Mouse (Mus musculus): ENCODE data around the gene Rab3gap2.
A peak's percentile ranks its signal among the peaks of the same experiment; 100 is the strongest.

The Rab3gap2 gene

DNA sequence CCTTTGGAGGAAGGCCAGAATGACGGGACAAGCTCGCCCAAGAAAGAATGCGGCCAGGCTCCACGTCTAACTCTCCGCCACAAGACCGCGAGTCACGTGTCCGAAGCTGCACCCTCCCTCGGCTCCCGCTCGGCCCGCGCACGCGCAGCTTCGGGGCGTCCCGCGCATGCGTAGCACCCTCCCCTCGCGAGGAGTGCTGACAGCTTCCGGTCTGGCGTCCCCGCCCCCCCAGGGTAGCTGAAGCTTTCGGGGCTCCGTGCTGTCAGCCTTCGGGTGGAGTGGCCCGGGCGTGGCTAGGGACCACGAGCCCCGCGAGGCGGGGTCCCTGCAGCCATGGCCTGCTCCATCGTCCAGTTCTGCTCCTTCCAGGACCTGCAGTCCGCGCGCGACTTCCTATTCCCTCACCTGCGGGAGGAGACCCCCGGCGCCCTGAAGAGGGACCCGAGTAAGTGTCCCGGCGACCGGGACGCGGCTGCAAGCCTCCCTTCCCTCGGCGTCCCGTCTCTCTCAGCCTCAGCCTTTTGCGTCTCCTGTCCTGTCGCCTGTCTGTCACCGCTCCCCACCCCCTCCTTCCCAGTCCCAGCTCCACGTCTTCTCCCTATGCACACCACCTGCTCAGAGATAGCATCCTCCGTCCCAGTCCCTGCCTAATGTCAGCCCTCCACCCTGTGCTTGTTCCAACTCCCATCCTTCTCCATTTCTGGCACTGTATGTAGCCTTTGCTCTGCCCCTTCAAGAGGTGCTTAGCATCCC, at the start of gene Rab3gap2:
Gene Rab3gap2 (plus strand): TSS at position 209 of the 753 bp plus-strand sequence.
- peak; percentile 96 for DNase-seq (ENCODE audit: low spot score)

DNA sequence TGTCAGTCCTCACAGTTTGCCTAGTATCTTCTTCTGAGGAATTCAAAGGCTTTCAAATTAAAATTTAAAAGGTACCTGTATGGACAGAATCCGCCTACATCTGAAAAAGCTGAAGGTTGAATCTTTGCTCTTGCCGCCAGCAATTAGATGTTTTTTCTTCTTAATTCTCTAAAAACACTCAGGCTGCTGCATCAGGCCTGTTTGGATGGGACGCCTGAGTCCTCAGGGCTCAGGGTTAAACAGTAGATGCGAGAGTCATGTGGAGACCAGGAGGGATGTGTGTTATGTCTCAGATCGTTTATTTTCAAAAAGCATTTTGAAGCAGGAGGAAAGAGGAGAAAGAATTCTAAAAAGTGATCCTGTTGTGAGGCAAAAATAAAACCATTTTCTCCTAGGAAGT, 30.3 kb upstream of the Rab3gap2 start:
- no peak for DNase-seq (ENCODE audit: low spot score)

DNA sequence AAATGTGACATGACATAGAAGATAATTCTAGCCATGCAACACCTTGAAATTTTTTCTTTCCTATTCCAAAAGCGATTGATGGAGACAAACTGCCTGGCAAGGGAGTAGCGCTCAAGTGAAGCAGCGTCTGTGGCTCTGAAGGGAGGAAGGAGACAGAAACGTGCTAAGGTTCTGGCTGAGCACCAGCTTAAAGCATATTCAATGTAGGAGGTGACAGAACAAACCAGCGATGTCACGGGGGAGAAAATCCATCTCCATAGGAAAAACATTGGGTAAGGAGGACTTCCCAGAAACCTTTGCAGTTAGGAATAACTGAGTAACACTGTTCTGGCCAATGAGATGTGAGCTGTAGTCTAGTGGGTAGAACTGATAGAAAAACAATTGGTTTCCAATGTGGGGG, 26.1 kb upstream of the Rab3gap2 start:
- no peak for DNase-seq (ENCODE audit: low spot score)

DNA sequence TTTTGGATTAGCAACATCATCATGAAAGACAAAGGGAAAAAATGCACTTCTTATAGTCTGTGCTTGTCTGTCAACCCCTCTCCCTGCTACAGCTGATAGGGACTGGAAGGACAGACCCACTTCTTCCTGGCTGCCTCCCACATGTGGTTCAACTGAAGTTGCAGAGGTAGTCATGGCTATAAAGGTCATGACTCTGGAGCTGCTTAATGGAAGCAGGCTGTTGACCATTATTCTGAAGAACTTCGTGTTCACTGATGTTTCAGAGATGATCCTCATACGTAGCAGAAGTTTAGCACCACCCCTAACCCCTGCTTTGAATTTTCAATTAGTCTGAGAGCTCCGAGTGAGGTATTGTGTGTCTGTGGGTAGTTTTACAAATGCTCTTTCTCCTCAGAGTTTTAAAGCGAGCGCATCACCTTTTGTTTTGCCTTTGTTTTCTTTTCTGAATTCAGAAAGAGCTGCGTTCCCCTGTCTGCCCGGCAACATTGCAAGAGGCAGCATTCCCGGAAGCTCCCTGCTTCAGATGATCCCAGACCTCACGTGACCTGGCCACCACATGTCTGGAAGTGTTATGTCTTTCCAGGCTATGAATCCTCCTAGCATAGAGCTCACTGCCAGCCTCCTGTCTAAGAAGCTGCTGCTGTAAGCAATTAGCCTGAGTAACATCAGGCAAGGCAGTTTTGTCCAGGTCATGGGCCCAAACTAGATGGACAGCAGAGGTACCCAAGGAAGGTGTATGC, 20.2 kb upstream of the Rab3gap2 start:
- peak; percentile 68 for DNase-seq (ENCODE audit: low spot score)

DNA sequence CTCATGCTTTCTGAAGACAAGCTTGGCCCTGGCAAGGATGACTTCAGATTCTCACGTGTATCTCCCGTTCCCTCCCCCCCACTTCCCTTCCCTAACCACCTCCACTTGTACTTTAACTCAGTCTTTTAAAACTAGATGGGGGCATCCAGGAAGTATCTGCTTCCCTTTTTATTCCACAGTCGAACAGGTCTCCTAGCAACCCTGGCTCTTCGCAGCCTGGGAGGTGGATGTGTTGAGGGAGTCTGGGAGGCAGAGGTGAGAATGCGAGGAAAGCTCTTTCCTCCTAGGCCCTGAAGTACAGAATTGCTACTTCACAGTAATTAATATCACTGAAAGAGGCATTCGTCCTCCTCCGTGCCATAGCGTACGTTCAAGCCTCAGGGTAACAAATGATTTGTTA, 18.4 kb upstream of the Rab3gap2 start:
- DNase-seq (ENCODE audit: low spot score) = no peak

DNA sequence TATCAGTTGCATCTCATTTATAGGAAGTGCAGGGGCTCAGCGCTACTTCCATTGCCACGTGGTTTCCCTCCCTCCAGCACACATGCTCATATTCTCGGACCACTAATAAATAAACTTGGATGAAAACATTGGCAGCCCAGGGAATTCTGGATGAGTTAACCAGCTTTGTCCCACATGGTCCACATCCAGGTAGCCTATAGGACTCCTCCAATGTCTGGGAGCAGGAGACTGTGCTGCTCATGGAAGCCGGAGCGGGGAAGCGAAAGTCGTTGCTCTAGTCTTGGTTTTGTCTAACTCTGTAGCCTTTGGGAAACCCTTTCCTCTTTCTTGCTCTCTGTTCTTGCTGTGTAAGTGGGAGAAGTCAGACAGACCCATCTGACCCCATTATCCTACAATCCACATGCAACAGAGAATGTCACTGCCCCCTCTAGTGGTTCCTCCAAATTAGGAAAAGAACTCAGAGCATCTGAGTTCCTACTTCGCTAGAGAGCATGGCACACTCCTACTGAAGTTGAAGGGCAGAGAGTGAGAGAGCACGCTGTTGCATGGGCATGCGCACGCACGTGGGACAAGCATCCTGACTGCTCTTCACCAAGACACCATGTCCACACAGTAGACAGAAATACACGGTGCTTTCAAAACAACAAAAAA, 16.7 kb upstream of the Rab3gap2 start:
- DNase-seq (ENCODE audit: low spot score) = peak; percentile 86

DNA sequence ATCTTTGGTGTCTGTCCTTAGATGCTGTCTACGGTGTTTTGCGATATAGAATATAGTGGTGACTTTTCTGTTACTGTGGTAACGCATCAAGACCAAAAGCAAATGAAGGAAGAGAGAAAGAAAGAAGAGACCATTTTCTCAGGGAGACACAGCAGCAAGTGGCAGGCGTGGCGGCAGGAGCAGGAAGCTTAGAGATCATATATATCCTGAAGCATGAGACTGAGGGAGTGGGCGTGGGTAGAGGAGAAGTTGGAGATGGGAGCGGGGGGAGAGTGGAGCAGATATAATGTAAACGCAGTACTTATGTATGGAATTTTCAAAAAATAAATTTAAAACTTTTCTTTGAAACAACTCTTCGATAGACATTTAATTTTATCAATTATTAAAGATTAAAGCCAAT, 14.0 kb upstream of the Rab3gap2 start:
- DNase-seq (ENCODE audit: low spot score) = no peak

DNA sequence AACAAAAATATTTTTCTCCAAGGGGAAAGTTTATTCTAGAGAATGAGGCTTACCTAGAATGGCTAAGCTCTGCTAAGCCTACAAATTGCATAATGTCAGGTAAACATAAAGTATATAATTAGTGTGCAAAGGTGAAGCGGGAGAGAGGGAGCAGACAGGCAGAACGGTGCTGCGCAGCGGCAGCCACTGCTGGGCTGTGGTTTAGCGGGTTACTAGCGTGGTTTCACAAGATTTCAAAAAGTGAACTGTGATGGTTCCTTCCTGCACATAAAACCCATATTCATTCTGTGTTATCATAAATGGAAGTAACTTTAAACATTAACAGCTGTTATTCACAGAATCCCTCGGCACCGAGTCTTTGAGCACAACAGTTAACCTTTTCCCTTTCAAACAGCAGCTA, 11.8 kb upstream of the Rab3gap2 start:
- DNase-seq (ENCODE audit: low spot score) = no peak

DNA sequence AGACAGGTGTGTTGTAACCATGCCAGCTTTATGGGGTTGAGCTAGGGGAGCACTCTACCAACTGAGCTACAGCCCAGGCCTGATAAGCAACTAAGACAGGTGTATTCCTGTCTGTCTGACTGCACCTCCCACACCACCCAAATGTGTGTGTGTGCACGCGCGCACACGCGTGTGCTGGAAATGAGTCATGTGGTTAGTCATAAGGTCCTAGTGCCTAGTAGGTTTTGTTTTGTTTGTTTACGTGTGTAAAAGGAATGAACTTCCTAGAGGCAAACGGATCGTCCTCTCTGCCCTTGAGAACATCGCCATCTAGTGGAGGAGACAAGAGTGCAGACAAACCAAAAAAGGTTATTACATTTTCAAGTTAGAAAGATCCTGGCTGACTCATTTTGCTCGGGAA, 10.4 kb upstream of the Rab3gap2 start:
- DNase-seq (ENCODE audit: low spot score) = peak; percentile 86

DNA sequence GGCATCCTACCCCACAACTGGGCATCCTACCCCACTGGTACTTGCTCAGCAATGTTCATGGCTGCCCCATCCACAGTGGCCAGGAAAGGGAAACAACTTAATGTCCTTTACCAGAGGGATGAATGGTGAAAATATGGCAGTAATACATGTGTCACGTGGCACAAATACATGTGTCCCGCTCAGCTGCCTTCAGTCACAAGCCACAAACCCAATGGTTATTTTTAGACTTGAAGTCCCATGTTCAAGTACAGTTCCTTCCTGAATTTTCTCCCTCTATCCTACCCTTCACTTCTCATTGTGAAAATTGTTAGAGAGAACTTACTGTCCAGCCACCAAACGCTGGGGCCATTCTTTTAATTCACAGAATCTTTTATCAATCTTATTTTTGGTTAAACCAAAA, 7.6 kb upstream of the Rab3gap2 start:
- DNase-seq (ENCODE audit: low spot score) = no peak

DNA sequence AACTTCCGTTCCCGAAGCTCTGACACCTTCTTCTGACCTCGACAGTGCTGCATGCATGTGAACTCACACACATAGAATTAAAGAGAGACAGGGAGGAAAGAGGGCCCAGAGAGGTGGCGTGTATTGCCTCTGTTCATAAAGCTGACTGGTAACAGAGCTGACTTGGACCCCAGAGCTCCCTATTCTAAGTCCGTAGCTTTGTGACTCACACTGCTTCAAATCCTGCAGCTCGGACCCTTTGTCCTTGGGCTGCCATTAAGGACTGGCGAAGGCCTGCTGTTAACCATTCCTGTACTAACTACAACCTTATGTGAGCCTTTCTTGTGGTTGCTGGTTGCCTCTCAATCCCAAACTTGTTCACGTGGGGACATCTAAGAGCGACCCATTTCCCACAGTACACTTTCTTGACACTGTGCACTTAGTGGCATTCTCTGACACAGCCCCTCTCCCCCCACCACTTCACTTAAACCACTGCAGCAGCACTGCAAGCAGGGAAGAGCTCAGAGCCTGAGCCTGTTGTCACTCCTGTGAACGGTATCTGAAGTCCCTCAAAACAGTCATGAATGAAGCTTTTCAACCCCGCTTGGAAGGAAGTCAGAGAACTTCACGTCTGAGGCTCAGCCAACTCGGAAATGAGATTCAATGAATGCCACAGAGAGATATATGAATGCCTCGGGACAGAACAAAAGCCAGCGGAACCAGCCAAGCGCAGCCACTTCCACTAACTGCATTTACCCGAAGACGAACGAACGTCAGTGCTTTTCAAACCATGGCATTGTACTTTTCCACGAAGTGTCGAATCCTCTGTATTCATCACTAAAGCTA, 3.1 kb upstream of the Rab3gap2 start:
- DNase-seq (ENCODE audit: low spot score) = peak; percentile 59

DNA sequence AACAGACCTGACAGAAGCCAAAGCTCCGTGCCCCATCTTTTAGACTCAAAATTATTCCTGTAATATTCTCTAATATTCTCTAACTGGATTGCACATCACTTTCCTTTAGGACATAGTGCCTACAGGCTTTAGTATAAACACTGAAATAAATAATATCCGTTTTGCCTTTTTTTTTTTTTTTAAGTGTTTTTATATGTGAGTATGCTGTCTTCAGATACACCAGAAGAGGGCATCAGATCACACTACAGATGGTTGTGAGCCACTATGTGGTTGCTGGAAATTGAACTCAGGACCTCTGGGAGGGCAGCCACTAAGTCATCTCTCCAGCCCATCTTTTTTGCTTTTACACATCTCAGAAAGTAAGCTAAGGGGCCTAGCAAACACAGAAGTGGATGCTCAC, 1.9 kb upstream of the Rab3gap2 start:
- DNase-seq (ENCODE audit: low spot score) = no peak

DNA sequence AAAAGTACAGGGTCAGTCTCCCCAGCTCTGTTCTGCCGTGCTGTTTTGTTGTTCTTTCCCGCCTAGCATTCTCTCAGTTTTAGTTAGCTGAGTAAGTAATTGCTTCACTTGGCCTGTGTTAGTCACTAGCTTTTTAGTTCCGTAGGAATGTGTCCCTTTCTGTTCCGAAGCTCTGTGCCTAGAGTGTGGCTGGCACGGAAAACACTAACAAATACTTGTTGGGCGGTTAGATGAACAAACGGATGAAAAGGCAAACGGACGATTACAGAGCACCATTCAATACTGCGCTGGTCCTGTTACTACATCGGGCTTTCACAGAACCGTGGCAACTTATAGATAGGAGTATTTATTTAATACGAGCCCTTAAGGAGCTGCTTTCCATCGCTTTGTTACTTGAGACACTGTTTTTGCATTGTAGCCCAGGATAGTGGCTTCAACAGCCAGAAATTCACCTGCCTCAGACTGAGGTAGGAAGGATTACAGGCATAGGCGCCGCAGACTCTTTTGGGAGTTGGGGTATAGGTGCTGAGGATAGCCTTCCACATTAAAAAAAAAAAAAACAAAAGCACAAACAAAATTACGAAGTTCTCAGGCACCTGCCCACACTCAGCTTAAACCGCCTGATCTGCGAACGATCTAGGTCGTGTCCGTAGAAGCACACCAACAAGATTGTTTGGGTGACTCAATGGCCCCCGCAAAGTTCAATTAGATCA, 565 bp upstream of the Rab3gap2 start:
- DNase-seq (ENCODE audit: low spot score) = peak; percentile 67

DNA sequence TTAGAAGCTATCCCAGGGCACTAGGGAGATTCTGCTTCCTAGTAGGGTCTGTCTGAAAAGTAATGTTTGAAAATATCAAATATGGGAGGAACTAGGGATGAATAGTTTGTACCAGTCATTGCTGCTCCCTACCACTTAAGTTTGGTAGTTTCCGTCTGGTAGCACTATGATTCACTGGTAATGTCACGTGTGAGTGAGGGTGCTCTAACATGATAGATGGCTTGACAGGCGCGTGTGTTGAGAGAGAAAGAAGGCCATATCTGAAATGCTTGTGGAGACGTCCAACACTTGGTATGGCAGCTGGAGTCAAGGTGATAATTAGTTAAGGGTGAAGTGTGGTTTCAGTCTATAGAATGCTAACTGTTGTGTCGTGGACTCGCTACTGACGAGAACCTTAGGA, 1.2 kb downstream of the Rab3gap2 start:
- DNase-seq (ENCODE audit: low spot score) = no peak

DNA sequence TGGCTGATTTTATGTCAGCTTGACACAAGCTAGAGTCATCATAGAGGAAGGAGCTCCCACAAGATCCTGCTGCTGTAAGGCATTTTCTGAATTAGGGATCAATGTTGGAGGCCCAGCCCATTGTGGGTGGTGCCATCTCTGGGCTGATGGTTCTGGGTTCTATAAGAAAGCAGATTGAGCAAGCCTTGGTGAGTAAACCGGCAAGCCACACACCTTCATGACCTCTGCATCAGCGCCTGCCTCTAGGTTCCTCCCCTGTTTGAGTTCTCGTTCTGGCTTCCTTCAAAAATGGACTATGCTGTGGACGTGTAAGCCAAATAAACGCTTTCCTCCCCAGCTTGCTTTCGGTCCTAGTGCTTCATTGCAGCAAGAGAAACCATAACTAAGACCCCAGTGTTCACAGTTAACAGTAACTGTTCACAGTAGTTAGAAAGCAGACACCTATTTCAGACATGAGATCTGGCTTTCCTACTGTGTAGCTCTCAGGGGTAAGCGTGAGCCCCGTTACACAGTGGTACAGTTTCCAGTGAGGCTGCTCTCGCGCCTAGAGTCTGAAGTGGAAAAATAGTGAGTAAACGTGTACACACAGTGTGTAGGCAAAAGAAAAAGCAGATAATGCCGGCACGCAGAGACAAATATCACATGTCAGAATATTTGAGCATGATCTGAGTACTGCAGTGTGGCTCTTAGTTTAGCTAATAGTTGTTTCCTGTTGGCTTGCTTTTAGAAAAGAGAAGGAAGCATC, 4.1 kb downstream of the Rab3gap2 start:
- no peak for DNase-seq (ENCODE audit: low spot score)

DNA sequence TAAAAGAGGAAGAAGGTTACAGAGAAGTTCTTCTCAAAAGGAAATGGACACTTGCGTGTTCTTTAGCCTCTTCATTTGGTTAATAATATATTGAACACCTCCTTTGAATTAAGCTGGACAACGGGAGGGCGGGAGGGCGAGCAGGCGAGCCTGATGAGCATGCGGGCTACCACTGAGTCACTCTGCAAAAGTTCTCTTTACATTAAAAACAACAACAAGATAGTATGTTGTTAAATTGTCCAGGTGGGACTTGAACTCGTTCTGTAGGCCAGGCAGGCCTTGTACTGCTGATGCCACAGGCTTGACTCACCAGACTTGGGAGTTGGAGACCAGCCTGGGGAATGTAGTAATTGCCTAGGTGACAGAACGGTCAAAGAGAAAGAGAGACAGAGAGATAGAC, 4.8 kb downstream of the Rab3gap2 start:
- no peak for DNase-seq (ENCODE audit: low spot score)

DNA sequence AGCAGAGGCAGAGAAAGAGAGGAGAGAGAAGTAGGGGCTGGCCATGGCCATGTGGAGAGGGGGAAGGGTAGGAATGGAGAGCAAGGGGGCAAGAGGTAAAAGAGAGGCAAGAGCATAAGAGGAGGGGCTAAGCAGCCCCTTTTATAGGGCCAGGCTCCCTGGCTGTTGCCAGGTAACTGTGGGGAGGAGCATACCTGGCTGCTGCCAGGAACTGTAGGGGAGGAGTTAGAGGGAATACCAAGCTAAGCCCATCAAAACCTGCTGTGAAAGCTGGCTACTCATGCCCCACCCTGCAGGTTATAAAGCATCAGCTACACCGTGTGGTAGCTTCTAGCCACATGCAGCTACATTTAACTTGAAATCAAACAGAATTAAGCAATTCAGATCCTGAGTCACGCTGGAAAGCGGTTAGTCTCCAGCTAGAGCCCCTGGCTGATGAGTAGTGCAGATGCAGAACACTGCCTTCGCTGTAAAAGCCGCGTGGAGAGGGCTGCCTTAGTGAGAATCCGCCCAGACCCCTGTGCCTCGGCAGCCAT, 5.8 kb downstream of the Rab3gap2 start:
- no peak for DNase-seq (ENCODE audit: low spot score)

DNA sequence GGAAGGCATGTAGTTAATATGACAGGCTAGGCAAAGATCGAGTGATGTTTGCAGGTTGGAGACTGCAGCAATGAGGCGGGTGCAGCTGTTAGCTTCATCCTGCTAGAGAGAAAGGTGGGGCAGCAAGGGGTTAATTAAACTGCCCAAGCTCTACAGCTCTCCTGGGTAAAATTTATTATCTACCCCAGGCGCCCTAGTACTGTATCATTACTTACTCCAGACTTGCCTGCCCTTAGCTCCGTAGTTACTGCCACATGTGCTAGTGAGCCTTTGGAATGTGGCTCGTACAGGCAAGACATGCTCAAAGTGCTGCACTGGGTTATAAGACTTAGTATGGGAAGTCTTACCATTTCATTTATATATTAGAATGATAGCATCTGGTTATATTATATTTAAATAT, 12.4 kb downstream of the Rab3gap2 start:
- DNase-seq (ENCODE audit: low spot score) = peak; percentile 46

DNA sequence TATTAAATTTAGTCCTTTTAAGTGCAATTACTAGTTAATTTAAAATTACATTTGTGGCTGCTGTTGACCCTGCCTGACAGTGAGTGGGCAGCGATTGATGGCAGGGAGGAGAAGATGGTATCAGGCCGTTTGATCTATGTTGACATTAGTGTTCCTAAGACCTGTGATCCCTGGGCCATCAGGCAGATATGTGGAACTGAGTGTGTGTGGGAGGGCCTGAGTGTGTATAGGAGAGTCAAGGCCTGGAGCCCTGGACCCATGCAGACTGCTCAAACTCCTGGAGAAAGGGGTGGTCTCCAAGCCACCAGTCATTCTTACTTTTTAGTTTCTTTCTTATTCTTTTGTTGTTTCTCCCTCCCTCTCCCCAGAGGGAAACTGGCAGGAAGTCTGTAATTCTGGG, 12.8 kb downstream of the Rab3gap2 start:
- peak; percentile 31 for DNase-seq (ENCODE audit: low spot score)

DNA sequence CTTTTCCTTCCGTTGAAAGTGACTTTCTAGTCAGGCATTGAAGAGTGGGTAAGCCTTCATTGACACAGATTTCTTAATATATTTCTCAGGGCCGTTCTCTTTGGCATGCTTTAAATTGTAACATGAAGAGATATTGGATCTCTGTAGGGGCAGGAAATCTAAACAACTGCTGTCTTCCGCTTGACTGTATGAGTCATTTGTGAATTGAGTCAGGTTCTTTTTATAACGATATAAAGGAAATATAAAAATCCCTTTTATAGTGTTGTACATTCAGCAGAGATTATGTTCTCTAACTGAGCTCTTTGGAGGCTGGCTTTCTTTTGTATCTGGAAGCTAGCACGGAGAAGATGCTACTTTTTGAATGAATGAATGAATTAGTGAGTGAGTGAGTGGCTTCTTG, 14.0 kb downstream of the Rab3gap2 start:
- no peak for DNase-seq (ENCODE audit: low spot score)

DNA sequence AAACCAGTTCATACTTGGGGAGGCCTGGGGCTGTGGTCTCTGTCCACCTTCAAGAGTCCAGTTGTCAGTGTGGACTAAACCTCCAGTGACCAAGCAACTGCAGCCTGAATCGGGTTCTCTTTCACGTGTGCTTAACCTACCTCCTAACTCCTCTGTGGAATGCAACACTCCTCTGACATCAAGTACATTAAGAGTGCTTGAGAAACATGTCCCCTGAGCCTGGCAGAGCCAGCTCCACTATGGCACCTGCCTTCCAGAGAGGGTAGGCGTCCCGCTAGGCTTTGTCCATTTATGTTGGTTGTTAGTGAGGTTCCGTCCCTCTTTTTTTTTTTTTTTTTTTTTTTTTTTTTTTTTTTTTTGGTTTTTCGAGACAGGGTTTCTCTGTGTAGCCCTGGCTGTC, 23.0 kb downstream of the Rab3gap2 start:
- no peak for DNase-seq (ENCODE audit: low spot score)

Measured in embryo, embryonic 10.5 days (tissue).